Mouse (Mus musculus): Measurements from ENCODE around the gene Aacs.

Aacs gene

GRCm38 (mm10) chr5:125495655-125496054 is 20.0 kb downstream of the Aacs start:
- peak in 1 of 2 experiments; percentile 12 for DNase-seq

GRCm38 (mm10) chr5:125497821-125498600 is 22.4 kb downstream of the Aacs start:
- DNase-seq: peak in 1 of 2 experiments; percentile 32

- DNase-seq: no peak
Measured at GRCm38 (mm10) chr5:125501505-125501904, 25.9 kb downstream of the Aacs start.

GRCm38 (mm10) chr5:125502186-125502585 is 26.6 kb downstream of the Aacs start:
- DNase-seq: no peak

- no peak for DNase-seq
Measured at GRCm38 (mm10) chr5:125503628-125504027, 28.0 kb downstream of the Aacs start.

- no peak for DNase-seq
Measured at GRCm38 (mm10) chr5:125504692-125505091, 29.1 kb downstream of the Aacs start.

GRCm38 (mm10) chr5:125505968-125506367 is 30.4 kb downstream of the Aacs start:
- no peak for DNase-seq

GRCm38 (mm10) chr5:125507582-125507981 is 32.0 kb downstream of the Aacs start:
- DNase-seq: no peak

GRCm38 (mm10) chr5:125508006-125508405 is 32.4 kb downstream of the Aacs start:
- no peak for DNase-seq

- DNase-seq: peak; percentile 29 to 51
Measured at GRCm38 (mm10) chr5:125509541-125509940, 33.9 kb downstream of the Aacs start.

GRCm38 (mm10) chr5:125515006-125515405 is 39.4 kb downstream of the Aacs start:
- no peak for DNase-seq

- no peak for DNase-seq
Measured at GRCm38 (mm10) chr5:125518640-125519039, 43.0 kb downstream of the Aacs start.

- DNase-seq: peak; percentile 38 to 39
Measured at GRCm38 (mm10) chr5:125520930-125521590, 45.4 kb downstream of the Aacs start.

- no peak for DNase-seq
Measured at GRCm38 (mm10) chr5:125523361-125523760, 47.7 kb downstream of the Aacs start.

- no peak for DNase-seq
Measured at GRCm38 (mm10) chr5:125525516-125525915, 49.9 kb downstream of the Aacs start.

GRCm38 (mm10) chr5:125526464-125526863 is 50.9 kb downstream of the Aacs start:
- no peak for DNase-seq

GRCm38 (mm10) chr5:125529109-125529508 is 53.5 kb downstream of the Aacs start:
- DNase-seq: peak; percentile 35 to 43

- no peak for DNase-seq
Measured at GRCm38 (mm10) chr5:125531634-125532033, 56.0 kb downstream of the Aacs start, which contains the start of gene Tmem132b. Tmem132b (plus strand) TSS chr5:125531774.

- no peak for DNase-seq
Measured at GRCm38 (mm10) chr5:125532191-125532544, 56.6 kb downstream of the Aacs start.

GRCm38 (mm10) chr5:125532545-125533224 is 57.1 kb downstream of the Aacs start:
- DNase-seq: no peak

- DNase-seq: no peak
Measured at GRCm38 (mm10) chr5:125533225-125533900, 57.7 kb downstream of the Aacs start.

- no peak for DNase-seq
Measured at GRCm38 (mm10) chr5:125534168-125534610, 58.6 kb downstream of the Aacs start.

Measured in lung, adult 18-20 months (tissue).